Mouse (Mus musculus) MEL (cell line): ENCODE measurements around the gene Tyw5. TPM values are rescaled to one million over a fixed set of nuclear protein-coding genes. Genes with fewer than 3 reads are reported as not detected.

Source experiments
- DNase-seq: peaks from one replicate; pipeline ENCODE4 v3.0.0; 2011; ENCODE audit warnings: low read depth, low spot score
- H3K27ac ChIP-seq: 2 replicates; pipeline ENCODE4 v1.5.1; 2012; ENCODE audit warnings: low read depth, mild to moderate bottlenecking, control low read depth, low read length, moderate library complexity; ENCODE audit not compliant: control insufficient read depth
- H3K27me3 ChIP-seq, 2 experiments: fragments of 150-350 bp in 1 of 2; sonication (generic) in 1 of 2; 2 replicates each; pipeline ENCODE4 v1.6.1; 2012; ENCODE audit warnings: low read length in 2 of 2, mild to moderate bottlenecking in 2 of 2, improper control_type of control experiment in 1 of 2, moderate library complexity in 1 of 2; ENCODE audit not compliant: insufficient read depth in 2 of 2, control insufficient read depth in 1 of 2
- H3K36me3 ChIP-seq, 2 experiments: 2 replicates each; pipeline ENCODE4 v1.6.1; 2012 to 2014; ENCODE audit warnings: low read length in 2 of 2, improper control_type of control experiment in 1 of 2, inconsistent platforms in 1 of 2, mild to moderate bottlenecking in 1 of 2; ENCODE audit not compliant: insufficient read depth in 2 of 2, control insufficient read depth in 1 of 2
- H3K4me1 ChIP-seq, 2 experiments: fragments of 150-350 bp in 1 of 2; sonication (generic) in 1 of 2; 2 replicates each; pipeline ENCODE4 v1.6.1; 2012; ENCODE audit warnings: low read length in 2 of 2, improper control_type of control experiment in 1 of 2, mild to moderate bottlenecking in 1 of 2; ENCODE audit not compliant: insufficient read depth in 2 of 2, control insufficient read depth in 1 of 2
- H3K4me3 ChIP-seq, 2 experiments: fragments of 150-350 bp in 1 of 2; sonication (generic) in 1 of 2; 2 replicates each; pipeline ENCODE4 v1.5.1; 2012; ENCODE audit warnings: low read depth in 2 of 2, low read length in 2 of 2, mild to moderate bottlenecking in 2 of 2, moderate library complexity in 2 of 2, control low read depth in 1 of 2, improper control_type of control experiment in 1 of 2; ENCODE audit not compliant: control insufficient read depth in 1 of 2, insufficient read depth in 1 of 2
- H3K79me2 ChIP-seq: 2 replicates; pipeline ENCODE4 v1.6.1; 2012; ENCODE audit warnings: mild to moderate bottlenecking, low read length, moderate library complexity; ENCODE audit not compliant: control insufficient read depth, poor library complexity, insufficient read depth
- H3K9ac ChIP-seq: 2 replicates; pipeline ENCODE4 v1.6.1; 2012; ENCODE audit warnings: low read depth, mild to moderate bottlenecking, control low read depth, low read length, moderate library complexity; ENCODE audit not compliant: control insufficient read depth, poor library complexity, severe bottlenecking
- H3K9me3 ChIP-seq: fragments of 150-350 bp; sonication (generic); replicated peaks from 2 replicates; pipeline ENCODE4 v1.6.1; 2012; ENCODE audit warnings: mild to moderate bottlenecking, low read length, improper control_type of control experiment, moderate library complexity; ENCODE audit not compliant: insufficient read depth
- BHLHE40 ChIP-seq: IDR thresholded peaks from 2 replicates; pipeline ENCODE4 v1.6.1; 2012; ENCODE audit warnings: low read depth, mild to moderate bottlenecking, inconsistent platforms, low read length, improper control_type of control experiment, borderline replicate concordance
- CHD1 ChIP-seq: IDR thresholded peaks from 2 replicates; pipeline ENCODE4 v1.6.1; 2012; ENCODE audit warnings: low read depth, mild to moderate bottlenecking, inconsistent platforms, low read length, improper control_type of control experiment
- CHD2 ChIP-seq: IDR thresholded peaks from 2 replicates; pipeline ENCODE4 v1.6.1; 2011; ENCODE audit warnings: low read length, improper control_type of control experiment
- CTCF ChIP-seq, 3 experiments: IDR thresholded peaks in 2 of 3; conservative IDR thresholded peaks in 1 of 3; 2 replicates each; pipeline ENCODE4 v1.5.1; 2011 to 2012; ENCODE audit warnings: low read length in 3 of 3, low read depth in 2 of 3, mild to moderate bottlenecking in 2 of 3, improper control_type of control experiment in 1 of 3, inconsistent platforms in 1 of 3, mixed read lengths in 1 of 3, moderate library complexity in 1 of 3; ENCODE audit not compliant: control insufficient read depth in 1 of 3, insufficient read depth in 1 of 3, poor library complexity in 1 of 3, severe bottlenecking in 1 of 3
- ELF1 ChIP-seq: IDR thresholded peaks from 2 replicates; pipeline ENCODE4 v1.6.1; 2014; ENCODE audit warnings: low read depth, mild to moderate bottlenecking, inconsistent platforms, low read length, improper control_type of control experiment, moderate library complexity
- GABPA ChIP-seq: IDR thresholded peaks from 2 replicates; pipeline ENCODE4 v1.6.1; 2012; ENCODE audit warnings: low read depth, mild to moderate bottlenecking, inconsistent platforms, low read length, improper control_type of control experiment, moderate library complexity
- GATA1 ChIP-seq: IDR thresholded peaks from 2 replicates; pipeline ENCODE4 v1.6.1; 2011; ENCODE audit warnings: low read depth, low read length, improper control_type of control experiment
- HCFC1 ChIP-seq: IDR thresholded peaks from 2 replicates; pipeline ENCODE4 v1.6.1; 2012; ENCODE audit warnings: low read depth, mild to moderate bottlenecking, inconsistent platforms, low read length, improper control_type of control experiment, moderate library complexity
- JUND ChIP-seq: IDR thresholded peaks from 2 replicates; pipeline ENCODE4 v1.6.1; 2011; ENCODE audit warnings: low read depth, mild to moderate bottlenecking, improper control_type of control experiment, low read length
- MAFK ChIP-seq: IDR thresholded peaks from 2 replicates; pipeline ENCODE4 v1.6.1; 2011; ENCODE audit warnings: low read depth, mild to moderate bottlenecking, low read length, improper control_type of control experiment, borderline replicate concordance
- MAX ChIP-seq: IDR thresholded peaks from 2 replicates; pipeline ENCODE4 v1.6.1; 2011; ENCODE audit warnings: low read length, improper control_type of control experiment
- MEF2A ChIP-seq: IDR thresholded peaks from 2 replicates; pipeline ENCODE4 v1.6.1; 2014; ENCODE audit warnings: low read depth, mild to moderate bottlenecking, inconsistent platforms, low read length, improper control_type of control experiment; ENCODE audit not compliant: poor library complexity, insufficient replicate concordance, severe bottlenecking; ENCODE audit errors: extremely low read depth
- MXI1 ChIP-seq: IDR thresholded peaks from 2 replicates; pipeline ENCODE4 v1.6.1; 2011; ENCODE audit warnings: mild to moderate bottlenecking, low read depth, low read length, improper control_type of control experiment
- MYB ChIP-seq: IDR thresholded peaks from 2 replicates; pipeline ENCODE4 v1.6.1; 2011; ENCODE audit warnings: mild to moderate bottlenecking, low read depth, low read length, improper control_type of control experiment
- NELFE ChIP-seq: IDR thresholded peaks from 2 replicates; pipeline ENCODE4 v1.6.1; 2011; ENCODE audit warnings: low read depth, low read length, improper control_type of control experiment
- POLR2AphosphoS5 ChIP-seq: IDR thresholded peaks from 2 replicates; pipeline ENCODE4 v1.6.1; 2012; ENCODE audit warnings: low read depth, borderline replicate concordance, mild to moderate bottlenecking, inconsistent platforms, low read length, moderate library complexity, mixed read lengths
- TAL1 ChIP-seq: IDR thresholded peaks from 2 replicates; pipeline ENCODE4 v1.6.1; 2012; ENCODE audit warnings: mild to moderate bottlenecking, inconsistent platforms, low read length, moderate library complexity, mixed read lengths
- TBP ChIP-seq: IDR thresholded peaks from 2 replicates; pipeline ENCODE4 v1.8.0; 2011; ENCODE audit warnings: low read depth, low read length, improper control_type of control experiment
- TCF12 ChIP-seq: IDR thresholded peaks from 2 replicates; pipeline ENCODE4 v1.6.1; 2014; ENCODE audit warnings: low read depth, mild to moderate bottlenecking, inconsistent platforms, low read length, improper control_type of control experiment, moderate library complexity
- USF1 ChIP-seq: IDR thresholded peaks from 2 replicates; pipeline ENCODE4 v1.6.1; 2014; ENCODE audit warnings: low read depth, mild to moderate bottlenecking, inconsistent platforms, low read length, improper control_type of control experiment, moderate library complexity
- USF2 ChIP-seq, 2 experiments: IDR thresholded peaks; 2 replicates each; pipeline ENCODE4 v1.6.1; 2011 to 2012; ENCODE audit warnings: improper control_type of control experiment in 2 of 2, low read length in 2 of 2, borderline replicate concordance in 1 of 2, inconsistent platforms in 1 of 2, low read depth in 1 of 2, mild to moderate bottlenecking in 1 of 2; ENCODE audit not compliant: insufficient read depth in 1 of 2
- ZC3H11A ChIP-seq: IDR thresholded peaks from 2 replicates; pipeline ENCODE4 v1.6.1; 2012; ENCODE audit warnings: low read depth, mild to moderate bottlenecking, inconsistent platforms, low read length, improper control_type of control experiment
- ZKSCAN1 ChIP-seq: IDR thresholded peaks from 2 replicates; pipeline ENCODE4 v1.6.1; 2012; ENCODE audit warnings: low read depth, mild to moderate bottlenecking, inconsistent platforms, low read length, improper control_type of control experiment, moderate library complexity
- ZMIZ1 ChIP-seq: IDR thresholded peaks from 2 replicates; pipeline ENCODE4 v1.6.1; 2012; ENCODE audit warnings: low read depth, mild to moderate bottlenecking, inconsistent platforms, low read length, improper control_type of control experiment, moderate library complexity
- ZNF384 ChIP-seq: IDR thresholded peaks from 2 replicates; pipeline ENCODE4 v1.6.1; 2012; ENCODE audit warnings: low read depth, mild to moderate bottlenecking, inconsistent platforms, low read length, improper control_type of control experiment
- polyA plus RNA-seq, 2 experiments: library from polyadenylated mRNA; stranded (reverse) in 1 of 2; unstranded in 1 of 2; fragments of >175 nt in 1 of 2; fragments of >200 nt in 1 of 2; gene quantifications; 2 replicates each; pipeline versions ENCODE4 v1.2.1 to v1.2.4; 2012; ENCODE audit warnings: low replicate concordance in 2 of 2, low read depth in 1 of 2; ENCODE audit not compliant: insufficient read length in 2 of 2, insufficient read depth in 1 of 2, missing spikeins in 1 of 2
- total RNA-seq: library from RNA; depleted of rRNA; stranded (reverse); fragments of 300-350 nt; gene quantifications from 2 replicates; pipeline ENCODE4 v1.2.3, GENCODE M21; 2012

The Tyw5 gene
- total and polyA plus RNA-seq, 3 experiments, result 15.8 to 18.5 TPM; not detected in 1

- TF ChIP-seq MAFK (peak; percentile 28; the same call in 1 of the 2 replicates), BHLHE40 (no peak), ZC3H11A (no peak), HCFC1 (peak; percentile 55), ZKSCAN1 (no peak), MAX (peak; percentile 38; the same call in 1 of the 2 replicates), TAL1 (no peak), GATA1 (peak; percentile 54), TCF12 (peak; percentile 20; the same call in 1 of the 2 replicates), JUND (no peak), TBP (no peak), ZNF384 (peak; percentile 91), NELFE (no peak), ZMIZ1 (no peak), CTCF (IDR thresholded peaks at IDR 0.05 in 2 of 3, conservative IDR thresholded peaks at IDR 0.05 in 1 of 3; ENCODE audit: control insufficient read depth in 1 of 3, insufficient read depth in 1 of 3, low read depth in 2 of 3, low read length in 3 of 3, poor library complexity in 1 of 3, severe bottlenecking in 1 of 3) (no peak), USF1 (no peak), MYB (no peak), USF2 (IDR thresholded peaks at IDR 0.05; ENCODE audit: borderline replicate concordance in 1 of 2, insufficient read depth in 1 of 2, low read depth in 1 of 2, low read length in 2 of 2) (no peak), MXI1 (no peak)
Measured at GRCm38 (mm10) chr1:57375276-57375675, 31.6 kb downstream of the Tyw5 start (continued).

- Histone ChIP-seq H3K36me3 (peaks cover 0 to 12% of the 10 kb centered on the region in 2 experiments; a peak in 2 of 4 replicates), H3K4me1 (peaks cover 0 to 6% of the 10 kb centered on the region in 2 experiments; a peak in 2 of 4 replicates), H3K27me3 (no peaks in the 10 kb centered on the region), H3K4me3 (no peak overlapping the region), H3K9ac (no peak overlapping the region), H3K27ac (no peak overlapping the region), H3K79me2 (no peaks in the 10 kb centered on the region), H3K9me3 (no peaks in the 10 kb centered on the region)
- TF ChIP-seq GABPA (no peak), MEF2A (no peak), ELF1 (no peak), CHD2 (no peak), CHD1 (no peak), POLR2AphosphoS5 (no peak), MAFK (no peak), ZNF384 (no peak)
- no peak for DNase-seq
Measured at GRCm38 (mm10) chr1:57370451-57370850, 36.5 kb downstream of the Tyw5 start.
